Mouse (Mus musculus): ENCODE results near the gene Ccdc142. TPM values are rescaled to one million over a fixed set of nuclear protein-coding genes. Genes with fewer than 3 reads are reported as not detected.

Gene Ccdc142
- polyA plus RNA-seq, 1 experiment from 2014 or later, result 4.3 TPM

DNA sequence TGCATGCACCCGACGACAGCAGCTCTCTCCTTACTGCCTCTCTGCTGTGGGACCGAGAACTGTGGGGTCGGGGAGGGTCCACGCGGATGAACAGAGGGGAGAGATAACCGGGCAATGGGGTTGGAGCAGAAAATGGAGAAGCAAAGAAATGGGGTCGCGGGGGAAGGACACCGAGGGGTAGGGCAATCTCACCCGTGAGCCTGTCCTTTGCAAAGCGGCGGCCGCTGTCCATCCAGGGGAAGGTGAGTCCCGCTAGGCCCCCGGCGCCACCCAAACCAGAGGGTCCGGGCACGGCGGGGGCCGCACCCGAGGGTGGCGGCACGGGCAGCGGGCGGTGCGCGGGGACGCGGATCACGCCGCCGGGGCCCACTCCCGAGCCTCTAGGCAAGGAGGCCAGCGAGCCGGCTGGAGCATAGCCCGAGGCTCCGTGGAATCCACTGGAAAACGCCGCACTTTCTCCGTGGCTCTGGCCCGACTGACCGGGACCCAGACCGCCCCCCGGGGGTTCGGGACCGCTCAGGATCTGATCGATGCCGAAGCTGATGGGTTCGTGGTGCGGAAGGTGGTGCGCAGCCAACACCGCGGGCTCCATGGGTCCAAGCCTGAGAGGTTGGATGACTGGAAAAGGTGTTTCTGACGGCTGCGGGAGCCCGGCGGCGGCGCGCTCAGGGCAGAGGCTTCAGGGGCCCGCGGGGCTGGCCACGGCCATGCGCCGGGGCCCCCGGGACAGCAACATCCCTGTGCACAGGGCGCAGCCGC, 31.7 kb upstream of the Ccdc142 start:
- Histone ChIP-seq H3K9me3 (no peaks in the 10 kb centered on the region), H3K27ac (peak overlapping the region; percentile 37; the same call in 1 of the 2 replicates), H3K27me3 (replicated peaks) (peaks cover 97% of the 10 kb centered on the region), H3K4me3 (peak overlapping the region; percentile 33), H3K36me3 (no peaks in the 10 kb centered on the region), H3K9ac (peak overlapping the region; percentile 50), H3K4me2 (replicated peaks) (peak overlapping the region; percentile 49), H3K4me1 (peaks cover 24% of the 10 kb centered on the region)
- 0 out of 2 replicates have a peak, but pooled peaks have one; percentile 30 for ATAC-seq (ENCODE audit: low FRiP score, low read depth)
- WGBS, result 1% methylated on average over 69 of the region's 69 CpGs

DNA sequence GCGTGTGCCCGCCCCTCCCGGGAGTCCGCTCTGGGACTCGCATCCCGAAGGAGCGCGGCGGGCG, 31.3 kb upstream of the Ccdc142 start, which contains the start of gene Tlx2:
Gene Tlx2, minus strand, starts transcription at position 47 of the 64 bp plus-strand sequence.
- whole genome bisulfite sequencing, result 3% methylated on average over 10 of the region's 10 CpGs
- Histone ChIP-seq H3K4me3 (peak within 1 kb of the TSS; percentile 33), H3K27ac (peak within 1 kb of the TSS; percentile 37; the same call in 1 of the 2 replicates), H3K4me2 (replicated peaks) (peak within 1 kb of the TSS; percentile 49), H3K27me3 (replicated peaks) (peaks cover 96% of the 10 kb centered on the region), H3K4me1 (peaks cover 24% of the 10 kb centered on the region), H3K9ac (peak within 1 kb of the TSS; percentile 50), H3K9me3 (no peaks in the 10 kb centered on the region), H3K36me3 (no peaks in the 10 kb centered on the region)
- no peak for ATAC-seq (ENCODE audit: low FRiP score, low read depth)

DNA sequence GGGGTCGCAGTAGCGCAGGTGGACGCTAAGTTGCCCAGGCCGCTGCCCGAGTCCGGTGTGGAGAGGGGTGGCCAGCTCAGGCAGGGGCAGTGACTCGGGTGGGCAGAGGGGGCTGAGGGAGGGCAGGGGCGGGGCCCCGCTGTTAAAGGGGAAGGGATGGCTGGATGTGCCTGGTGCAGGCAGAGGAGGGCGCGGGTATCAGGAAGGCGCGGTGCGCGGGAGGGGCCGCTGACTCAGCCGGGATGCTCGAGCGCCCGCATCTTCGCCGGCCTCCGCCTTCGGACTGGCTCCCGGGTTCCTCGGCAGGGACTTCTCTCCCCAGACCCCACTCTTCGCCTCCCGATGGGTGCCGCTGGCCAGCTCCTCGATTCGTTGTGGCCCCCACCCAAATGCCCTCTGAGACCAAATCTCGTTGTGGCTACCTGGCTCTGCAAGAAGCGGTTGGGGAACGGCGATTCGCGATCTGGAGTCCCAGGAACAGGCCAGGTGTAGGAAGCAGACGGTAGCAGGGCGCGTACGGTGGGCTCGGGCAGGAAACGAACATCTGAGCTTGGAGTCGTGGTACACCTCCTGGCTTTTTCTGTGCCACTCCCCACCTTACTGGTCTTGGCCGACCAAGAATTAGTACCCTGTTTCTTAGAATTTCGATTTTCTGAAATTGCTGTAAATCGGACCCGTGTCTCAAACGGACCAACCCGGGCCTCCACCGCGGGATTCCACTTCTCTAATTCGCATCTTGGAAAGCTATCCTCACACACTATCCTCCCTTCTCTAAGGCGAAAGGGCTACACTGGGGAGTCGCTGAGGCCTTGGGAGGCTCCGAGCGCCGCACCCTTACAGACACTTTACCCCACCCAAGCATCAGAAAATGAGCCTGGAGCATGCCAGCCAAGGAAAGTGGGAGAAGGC, 30.8 kb upstream of the Ccdc142 start:
- H3K27ac ChIP-seq, result peak overlapping the region; percentile 37; the same call in 1 of the 2 replicates
- WGBS, result under 1% methylated on average over 58 of the region's 58 CpGs
- H3K27me3 ChIP-seq (replicated peaks), result peaks cover 93% of the 10 kb centered on the region
- peaks cover 24% of the 10 kb centered on the region for H3K4me1 ChIP-seq
- H3K9ac ChIP-seq, result peak overlapping the region; percentile 50
- H3K4me3 ChIP-seq, result peak overlapping the region; percentile 33
- no peaks in the 10 kb centered on the region for H3K36me3 ChIP-seq
- H3K9me3 ChIP-seq, result no peaks in the 10 kb centered on the region
- 0 out of 2 replicates have a peak, but pooled peaks have one; percentile 11 for ATAC-seq (ENCODE audit: low FRiP score, low read depth)
- H3K4me2 ChIP-seq (replicated peaks), result peak overlapping the region; percentile 49

DNA sequence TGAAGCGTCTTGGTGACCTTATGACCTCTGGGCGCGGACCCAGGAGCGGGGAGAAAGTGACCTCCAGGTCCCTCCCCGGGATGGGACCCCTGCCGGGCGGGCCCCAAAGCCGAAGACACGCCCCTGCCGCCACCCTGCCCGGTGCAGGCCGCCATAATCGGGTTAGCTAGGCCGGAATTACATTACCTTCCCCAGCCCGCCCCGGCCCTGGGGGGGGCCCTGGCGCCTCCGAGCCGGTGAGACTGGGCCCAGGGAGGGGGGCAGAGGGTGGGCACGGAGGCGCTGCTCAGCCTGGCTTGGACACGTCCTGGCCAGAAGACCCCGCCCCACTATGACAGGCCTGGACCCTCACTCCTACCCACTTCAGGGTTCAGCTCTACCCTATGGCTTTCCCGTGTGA, 30.2 kb upstream of the Ccdc142 start:
- no peaks in the 10 kb centered on the region for H3K36me3 ChIP-seq
- H3K27me3 ChIP-seq (replicated peaks), result peaks cover 92% of the 10 kb centered on the region
- H3K9me3 ChIP-seq, result no peaks in the 10 kb centered on the region
- H3K4me2 ChIP-seq (replicated peaks), result peak overlapping the region; percentile 49
- 2% methylated on average over 24 of the region's 24 CpGs for WGBS
- H3K4me1 ChIP-seq, result peaks cover 24% of the 10 kb centered on the region
- H3K9ac ChIP-seq, result 0 out of 2 replicates have a peak overlapping the region, but pooled peaks have one; percentile 0
- peak overlapping the region; percentile 8 for H3K4me3 ChIP-seq
- no peak for ATAC-seq (ENCODE audit: low FRiP score, low read depth)
- no peak overlapping the region; the same call in 1 of the 2 replicates for H3K27ac ChIP-seq

DNA sequence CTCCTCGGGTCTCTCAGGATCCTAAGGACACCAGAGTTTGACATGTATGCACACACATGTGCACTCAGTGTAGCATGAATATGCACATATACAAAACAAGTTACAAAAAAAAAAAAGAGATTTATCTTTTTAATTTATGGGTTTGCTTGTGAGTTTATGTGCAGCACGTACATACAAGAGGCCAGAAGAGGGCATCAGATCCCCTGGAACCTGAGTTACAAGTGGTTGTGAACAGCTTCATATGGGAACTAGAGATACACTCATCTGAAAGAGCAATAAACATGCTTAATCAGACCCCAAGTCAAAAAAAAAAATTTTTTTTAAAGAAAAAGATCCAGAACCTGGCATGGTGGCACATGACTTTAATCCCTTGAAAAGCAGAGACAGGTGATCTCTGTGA, 26.4 kb upstream of the Ccdc142 start:
- Histone ChIP-seq H3K4me1 (peaks cover 31% of the 10 kb centered on the region), H3K36me3 (0 out of 2 replicates have a peak, but pooled peaks cover under 1% of the 10 kb centered on the region), H3K4me3 (no peak overlapping the region), H3K9ac (no peak overlapping the region), H3K27me3 (replicated peaks) (peaks cover 59% of the 10 kb centered on the region), H3K9me3 (no peaks in the 10 kb centered on the region), H3K4me2 (replicated peaks) (no peak overlapping the region), H3K27ac (no peak overlapping the region)
- no peak for ATAC-seq (ENCODE audit: low FRiP score, low read depth)
- 33% methylated on average over 2 of the region's 2 CpGs for WGBS

DNA sequence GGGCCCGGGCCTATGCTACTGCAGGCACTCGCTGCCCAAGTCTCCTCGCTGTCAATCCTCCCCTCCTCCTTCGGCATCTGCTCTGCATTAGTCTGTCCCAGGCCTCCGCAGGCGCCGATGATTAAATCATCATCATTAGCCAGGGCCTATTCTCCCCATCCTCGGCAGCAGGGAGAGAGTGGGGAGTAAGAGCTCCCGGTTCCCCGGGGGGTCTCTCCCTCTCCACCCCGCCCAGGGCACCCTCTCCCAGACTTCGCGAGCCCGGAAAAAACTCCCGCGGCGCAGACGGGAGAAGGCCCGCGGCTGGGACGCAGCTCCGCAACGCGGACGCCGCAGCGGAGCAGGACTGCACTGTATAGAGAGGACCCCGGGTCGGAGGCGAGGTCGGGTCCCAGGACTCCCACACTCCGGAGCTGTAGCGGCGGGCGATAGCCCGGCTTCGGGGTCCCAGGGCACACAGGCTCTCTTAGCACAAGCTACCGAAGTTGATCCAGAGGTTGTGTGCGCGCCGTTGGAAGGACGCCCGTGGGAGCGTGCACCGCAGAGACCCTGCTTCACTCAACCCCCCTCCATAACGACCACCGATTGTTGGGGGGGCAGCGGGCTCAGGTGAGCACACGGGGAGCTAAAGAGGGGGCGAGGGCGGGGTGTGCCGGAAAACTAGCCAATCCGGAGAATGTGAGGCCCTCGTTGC, 23.6 kb upstream of the Ccdc142 start, which contains the start of gene Pcgf1:
Gene Pcgf1, plus strand, starts transcription at position 240 of the 694 bp plus-strand sequence.
- WGBS, result under 1% methylated on average over 54 of the region's 54 CpGs
- Histone ChIP-seq H3K4me3 (peak within 1 kb of the TSS; percentile 74), H3K36me3 (peaks cover 12% of the 10 kb centered on the region), H3K27ac (peak within 1 kb of the TSS; percentile 77), H3K9ac (peak within 1 kb of the TSS; percentile 75), H3K27me3 (replicated peaks) (peaks cover 40% of the 10 kb centered on the region), H3K9me3 (no peaks in the 10 kb centered on the region), H3K4me1 (peaks cover 18% of the 10 kb centered on the region), H3K4me2 (replicated peaks) (peak within 1 kb of the TSS; percentile 96)
- peak; percentile 84 for ATAC-seq (ENCODE audit: low FRiP score, low read depth)

DNA sequence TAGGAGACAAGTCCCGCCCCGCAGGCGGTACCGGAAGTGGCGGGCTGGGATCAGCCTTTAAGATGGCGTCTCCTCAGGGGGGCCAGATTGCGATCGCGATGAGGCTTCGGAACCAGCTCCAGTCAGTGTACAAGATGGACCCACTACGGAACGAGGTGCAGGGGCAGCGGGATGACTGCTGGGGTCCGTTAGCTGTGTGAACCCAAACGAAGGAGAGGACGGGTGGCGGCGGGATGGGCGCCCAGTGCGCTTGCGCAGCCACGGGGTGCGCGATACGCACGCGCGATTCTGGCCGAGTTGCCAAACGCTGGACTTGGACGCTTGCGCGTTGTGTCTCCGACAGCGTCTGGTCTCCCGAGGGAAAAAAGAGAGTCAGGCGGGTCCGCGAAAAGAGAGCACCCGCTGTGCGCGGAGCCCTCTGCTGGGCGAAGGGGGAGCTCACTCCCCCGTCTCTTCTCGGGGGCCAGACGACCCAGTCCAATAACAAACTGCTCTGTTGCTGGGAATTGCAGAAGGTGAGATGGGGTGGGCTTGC, 23.0 kb upstream of the Ccdc142 start:
- ATAC-seq (ENCODE audit: low FRiP score, low read depth), result peak; percentile 93
- peaks cover 12% of the 10 kb centered on the region for H3K36me3 ChIP-seq
- H3K4me1 ChIP-seq, result peaks cover 18% of the 10 kb centered on the region
- peak overlapping the region; percentile 75 for H3K9ac ChIP-seq
- no peaks in the 10 kb centered on the region for H3K9me3 ChIP-seq
- WGBS, result under 1% methylated on average over 46 of the region's 46 CpGs
- H3K27ac ChIP-seq, result peak overlapping the region; percentile 77; the same call in 1 of the 2 replicates
- H3K4me2 ChIP-seq (replicated peaks), result peak overlapping the region; percentile 96
- peak overlapping the region; percentile 74 for H3K4me3 ChIP-seq
- peaks cover 40% of the 10 kb centered on the region for H3K27me3 ChIP-seq (replicated peaks)

DNA sequence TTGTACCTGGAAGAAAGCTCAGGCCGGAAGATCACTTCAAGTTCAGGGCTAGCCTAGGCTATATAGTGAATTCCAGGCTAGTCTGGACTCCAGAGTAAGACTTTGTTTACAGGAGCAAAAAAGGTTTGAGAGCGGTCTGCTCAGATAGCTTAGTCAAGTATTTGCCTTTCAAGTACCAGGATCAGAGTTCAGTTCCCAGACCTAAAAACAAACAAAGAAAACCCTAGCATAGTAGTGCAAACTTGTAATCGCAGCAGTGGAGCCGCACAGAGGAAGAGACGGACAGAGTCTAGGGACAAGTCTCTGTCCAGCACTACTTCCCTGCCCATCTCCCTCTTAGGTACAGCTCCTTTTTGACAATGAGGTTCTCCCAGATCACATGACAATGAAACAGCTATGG, 21.2 kb upstream of the Ccdc142 start:
- WGBS, result 96% methylated on average over 5 of the region's 5 CpGs
- no peak overlapping the region for H3K4me2 ChIP-seq (replicated peaks)
- peaks cover 22% of the 10 kb centered on the region for H3K4me1 ChIP-seq
- H3K36me3 ChIP-seq, result peaks cover 12% of the 10 kb centered on the region
- H3K27me3 ChIP-seq (replicated peaks), result peaks cover 43% of the 10 kb centered on the region
- H3K9ac ChIP-seq, result no peak overlapping the region
- H3K27ac ChIP-seq, result no peak overlapping the region
- no peak overlapping the region for H3K4me3 ChIP-seq
- H3K9me3 ChIP-seq, result no peaks in the 10 kb centered on the region
- ATAC-seq (ENCODE audit: low FRiP score, low read depth), result no peak

DNA sequence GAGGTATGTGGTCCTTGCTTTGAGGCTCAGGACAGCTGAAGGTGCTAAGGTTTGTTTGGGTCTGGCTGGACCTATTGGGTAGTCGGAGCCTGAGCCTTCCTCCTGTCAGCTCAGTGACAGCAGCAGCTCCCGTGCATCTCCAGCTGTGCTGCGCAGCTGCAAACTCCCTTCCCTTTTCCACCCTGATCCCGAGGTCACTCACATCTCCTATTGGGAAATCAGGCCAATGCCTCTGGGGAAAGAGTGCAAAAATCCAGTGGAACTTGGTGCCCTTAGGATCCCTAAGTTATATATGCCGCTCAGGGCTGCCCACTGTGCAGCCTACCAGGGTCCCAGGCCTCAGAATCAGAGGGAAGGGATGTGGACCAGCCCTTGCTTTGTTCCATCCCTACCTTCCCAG, 17.9 kb upstream of the Ccdc142 start:
- Histone ChIP-seq H3K36me3 (peaks cover 12% of the 10 kb centered on the region), H3K4me2 (replicated peaks) (no peak overlapping the region; the same call in 1 of the 2 replicates), H3K9me3 (no peaks in the 10 kb centered on the region), H3K9ac (no peak overlapping the region), H3K27ac (no peak overlapping the region), H3K4me1 (peaks cover 29% of the 10 kb centered on the region), H3K4me3 (no peak overlapping the region), H3K27me3 (replicated peaks) (peaks cover 66% of the 10 kb centered on the region)
- WGBS, result 8% methylated on average over 5 of the region's 5 CpGs
- ATAC-seq (ENCODE audit: low FRiP score, low read depth), result no peak

DNA sequence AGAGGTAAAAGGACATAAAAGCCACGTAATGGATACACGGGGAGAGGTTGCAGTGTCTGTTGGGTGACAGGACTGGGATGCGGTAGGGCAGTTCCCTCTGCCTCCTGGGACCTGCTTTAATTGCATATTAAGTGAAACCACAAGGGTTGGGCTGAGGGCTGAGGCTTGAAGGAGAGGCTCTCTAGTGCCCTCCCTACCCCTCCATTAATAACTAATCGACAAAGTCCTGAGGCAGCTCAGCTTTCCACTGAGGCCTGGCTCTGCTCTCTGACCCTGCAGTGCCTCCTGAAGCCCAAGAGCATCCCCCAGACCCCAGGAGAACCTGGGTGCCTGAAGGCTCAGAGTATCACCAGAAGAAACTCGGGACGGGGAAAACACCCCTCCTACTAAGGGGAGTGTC, 16.9 kb upstream of the Ccdc142 start:
- Histone ChIP-seq H3K9ac (no peak overlapping the region), H3K4me3 (no peak overlapping the region), H3K36me3 (peaks cover 12% of the 10 kb centered on the region), H3K4me1 (peaks cover 22% of the 10 kb centered on the region), H3K27me3 (replicated peaks) (peaks cover 72% of the 10 kb centered on the region), H3K27ac (no peak overlapping the region), H3K4me2 (replicated peaks) (no peak overlapping the region), H3K9me3 (no peaks in the 10 kb centered on the region)
- no peak for ATAC-seq (ENCODE audit: low FRiP score, low read depth)
- 7% methylated on average over 6 of the region's 6 CpGs for WGBS

DNA sequence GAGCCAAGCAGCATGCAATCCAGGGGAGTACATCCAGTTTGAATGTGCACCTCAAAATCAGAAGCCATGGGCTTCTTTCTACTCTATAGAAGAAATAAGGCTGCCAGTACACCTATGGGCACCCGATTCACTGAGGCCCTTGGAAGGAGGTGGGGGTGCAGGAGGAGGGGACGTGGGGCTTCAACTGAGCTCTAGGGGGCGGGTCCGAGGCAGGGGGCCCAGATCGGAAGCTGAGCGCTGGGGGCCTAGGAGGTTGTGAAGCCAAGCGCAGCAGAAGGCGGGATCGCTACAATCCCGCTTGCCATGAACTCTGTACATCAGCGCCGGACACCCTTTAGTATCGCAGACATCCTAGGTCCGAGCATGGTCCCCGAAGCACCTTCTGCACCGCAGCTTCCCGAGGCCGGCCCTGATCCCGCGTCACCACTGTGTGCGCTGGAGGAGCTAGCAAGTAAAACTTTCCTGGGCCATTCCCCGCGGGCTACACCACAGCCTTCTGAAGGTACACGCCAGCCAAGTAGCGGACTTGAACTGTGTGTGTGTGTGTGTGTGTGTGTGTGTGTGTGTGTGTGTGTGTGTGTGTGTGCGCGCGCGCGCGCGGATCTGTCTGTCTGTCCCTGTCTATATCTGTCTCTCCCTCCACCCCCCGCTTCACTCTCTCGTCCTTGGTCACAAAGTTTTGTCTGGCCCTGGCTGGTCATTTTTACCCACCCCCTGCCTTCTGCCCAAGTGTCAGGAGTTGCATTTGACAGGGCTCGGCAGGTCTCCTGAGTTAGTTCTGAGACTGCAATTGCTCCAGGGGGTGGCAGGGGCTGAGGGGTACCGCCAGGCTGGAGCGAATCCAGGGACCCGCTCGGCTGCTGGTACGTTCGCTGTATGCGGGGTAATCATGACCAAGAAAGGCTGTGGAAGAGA, 15.0 kb upstream of the Ccdc142 start, which contains the start of gene Lbx2:
Gene Lbx2, plus strand, starts transcription at position 247 of the 915 bp plus-strand sequence.
- H3K4me2 ChIP-seq (replicated peaks), result peak within 1 kb of the TSS; percentile 45
- peaks cover 85% of the 10 kb centered on the region for H3K27me3 ChIP-seq (replicated peaks)
- 0 out of 2 replicates have a peak within 1 kb of the TSS, but pooled peaks have one; percentile 17 for H3K9ac ChIP-seq
- no peak for ATAC-seq (ENCODE audit: low FRiP score, low read depth)
- H3K4me3 ChIP-seq, result no peak within 1 kb of the TSS
- no peak within 1 kb of the TSS for H3K27ac ChIP-seq
- no peaks in the 10 kb centered on the region for H3K9me3 ChIP-seq
- peaks cover 16% of the 10 kb centered on the region for H3K4me1 ChIP-seq
- 3% methylated on average over 42 of the region's 42 CpGs for WGBS
- H3K36me3 ChIP-seq, result peaks cover 4% of the 10 kb centered on the region
